Mouse (Mus musculus) hindbrain, embryonic 16.5 days (tissue): Measurements from ENCODE around the gene Fga. TPM values are rescaled to one million over a fixed set of nuclear protein-coding genes. Genes with fewer than 3 reads are reported as not detected.

Experiments
- ATAC-seq: fragments of 200-750 bp; cut with Nextera tagmentation; 2 replicates; pipeline ENCODE4 v1.8.0; 2017; ENCODE audit warnings: moderate TSS enrichment, moderate library complexity
- H3K27ac ChIP-seq: fragments of 300-500 bp; sonication (generic); 2 replicates; pipeline ENCODE4 v1.5.1; 2014; ENCODE audit warnings: low read depth, mild to moderate bottlenecking, control low read depth, low read length, moderate library complexity
- H3K27me3 ChIP-seq: fragments of 300-500 bp; sonication (generic); replicated peaks from 2 replicates; pipeline ENCODE4 v1.6.1; 2014; ENCODE audit warnings: low read length; ENCODE audit not compliant: control insufficient read depth, insufficient read depth
- H3K36me3 ChIP-seq: fragments of 300-500 bp; sonication (generic); 2 replicates; pipeline ENCODE4 v1.6.1; 2014; ENCODE audit warnings: mild to moderate bottlenecking, low read length, moderate library complexity, mixed read lengths; ENCODE audit not compliant: control insufficient read depth, insufficient read depth
- H3K4me1 ChIP-seq: fragments of 300-500 bp; sonication (generic); 2 replicates; pipeline ENCODE4 v1.6.1; 2014; ENCODE audit warnings: low read depth, low read length; ENCODE audit not compliant: control insufficient read depth, insufficient read depth
- H3K4me2 ChIP-seq: fragments of 300-500 bp; sonication (generic); 2 replicates; pipeline ENCODE4 v1.6.1; 2014; ENCODE audit warnings: mild to moderate bottlenecking, low read length, control low read depth, moderate library complexity
- H3K4me3 ChIP-seq: fragments of 300-500 bp; sonication (generic); 2 replicates; pipeline ENCODE4 v1.5.1; 2014; ENCODE audit warnings: mild to moderate bottlenecking, low read length, control low read depth, moderate library complexity
- H3K9ac ChIP-seq: fragments of 300-500 bp; sonication (generic); 2 replicates; pipeline ENCODE4 v1.6.1; 2014; ENCODE audit warnings: low read depth, mild to moderate bottlenecking, control low read depth, low read length, moderate library complexity
- H3K9me3 ChIP-seq: fragments of 300-500 bp; sonication (generic); 2 replicates; pipeline ENCODE4 v1.6.1; 2014; ENCODE audit warnings: mild to moderate bottlenecking, low read length, moderate library complexity; ENCODE audit not compliant: control insufficient read depth
- WGBS: fragments of 180-500 bp; shearing (Covaris S2); extraction: QIAGEN DNeasy Blood & Tissue Kit; methylation state at CpG from one replicate; pipeline ENCODE4 v1.1.7; 2014; 5-methylcytosine and 5-hydroxymethylcytosine counted together
- polyA plus RNA-seq: library from polyadenylated mRNA; unstranded; fragments of >200 nt; fragmentation: Nextera tagmentation; extraction: Ambion mirVana; gene quantifications from 2 replicates; pipeline ENCODE4 v1.2.1, GENCODE M21; 2015

Fga gene
- polyA plus RNA-seq, 1 experiment from 2014 or later, result not detected

DNA sequence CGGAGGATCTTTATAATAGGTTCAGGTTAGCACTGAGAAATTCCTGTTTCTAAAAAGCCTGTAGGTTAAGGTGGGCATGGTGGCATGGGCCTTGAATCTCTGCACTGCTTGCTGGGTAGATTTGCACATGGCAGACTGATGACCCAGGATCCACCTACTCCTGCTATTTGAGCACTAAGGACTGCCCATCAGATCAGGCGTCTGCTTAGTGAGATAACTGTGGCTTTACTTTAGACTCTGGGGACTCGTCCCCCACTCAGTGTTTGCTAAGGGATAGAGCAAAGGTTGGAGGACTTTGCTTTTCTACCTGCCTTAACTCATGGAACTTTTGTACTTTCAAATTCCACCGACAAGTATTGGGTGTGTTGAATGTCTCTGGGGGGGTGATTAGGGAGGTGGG is 13.8 kb downstream of the Fga start:
- no peaks in the 10 kb centered on the region for H3K9me3 ChIP-seq
- WGBS, result 76% methylated on average over 4 of the region's 4 CpGs
- no peak overlapping the region for H3K4me2 ChIP-seq
- H3K4me3 ChIP-seq, result no peak overlapping the region
- no peak overlapping the region for H3K27ac ChIP-seq
- H3K36me3 ChIP-seq, result no peaks in the 10 kb centered on the region
- H3K4me1 ChIP-seq, result no peaks in the 10 kb centered on the region
- H3K9ac ChIP-seq, result no peak overlapping the region
- ATAC-seq, result no peak
- H3K27me3 ChIP-seq, result no peaks in the 10 kb centered on the region

DNA sequence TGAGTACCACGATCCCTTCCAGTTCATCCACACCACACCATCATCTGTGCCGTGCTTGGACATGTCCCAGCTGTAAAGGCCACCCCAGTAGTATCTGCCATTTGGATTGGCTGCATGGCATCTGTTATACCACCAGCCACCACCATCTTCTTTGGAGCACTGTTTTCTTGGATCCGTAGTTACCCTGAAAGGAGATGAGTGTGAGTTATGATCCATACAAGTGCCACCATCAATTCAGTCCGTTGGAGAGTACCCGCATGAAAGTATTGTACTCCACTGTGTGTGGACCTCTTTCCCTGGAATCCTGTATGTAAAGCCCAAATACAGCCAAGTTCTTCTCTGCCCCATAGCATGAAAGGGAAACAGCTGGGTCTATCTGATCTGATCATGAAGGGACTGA is 16.6 kb downstream of the Fga start:
- WGBS, result 90% methylated on average over 5 of the region's 5 CpGs
- ATAC-seq, result no peak

DNA sequence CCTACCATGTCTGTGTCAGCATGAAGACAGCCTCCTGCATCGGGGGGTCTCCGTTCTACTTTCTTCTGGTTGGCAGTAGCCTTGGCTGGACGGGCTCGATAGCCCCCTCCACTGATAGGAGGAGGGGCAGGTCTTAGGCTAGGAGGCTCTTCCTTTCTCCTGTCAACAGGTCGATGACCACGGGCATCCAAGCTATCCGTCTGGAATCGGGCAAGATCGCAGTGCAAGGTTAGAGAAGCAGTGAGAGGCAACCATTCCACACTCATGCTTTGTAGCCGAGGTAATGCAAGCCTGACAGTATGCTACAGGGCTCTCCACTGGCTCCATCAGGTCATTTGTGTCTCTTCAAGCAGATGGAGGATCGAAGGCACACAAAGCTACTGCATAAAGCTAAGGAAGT is 20.8 kb downstream of the Fga start:
- H3K4me3 ChIP-seq, result no peak overlapping the region
- no peak overlapping the region for H3K4me2 ChIP-seq
- ATAC-seq, result no peak
- no peak overlapping the region for H3K9ac ChIP-seq
- no peak overlapping the region for H3K27ac ChIP-seq
- H3K27me3 ChIP-seq, result no peaks in the 10 kb centered on the region
- 91% methylated on average over 11 of the region's 11 CpGs for WGBS
- no peaks in the 10 kb centered on the region for H3K4me1 ChIP-seq
- no peaks in the 10 kb centered on the region for H3K9me3 ChIP-seq
- H3K36me3 ChIP-seq, result no peaks in the 10 kb centered on the region

More for the DNA sequence above, 16.6 kb downstream of the Fga start:
- Histone ChIP-seq H3K27me3 (no peaks in the 10 kb centered on the region), H3K9me3 (no peaks in the 10 kb centered on the region), H3K4me3 (no peak overlapping the region), H3K4me2 (no peak overlapping the region), H3K27ac (no peak overlapping the region), H3K36me3 (no peaks in the 10 kb centered on the region), H3K4me1 (no peaks in the 10 kb centered on the region), H3K9ac (no peak overlapping the region)

DNA sequence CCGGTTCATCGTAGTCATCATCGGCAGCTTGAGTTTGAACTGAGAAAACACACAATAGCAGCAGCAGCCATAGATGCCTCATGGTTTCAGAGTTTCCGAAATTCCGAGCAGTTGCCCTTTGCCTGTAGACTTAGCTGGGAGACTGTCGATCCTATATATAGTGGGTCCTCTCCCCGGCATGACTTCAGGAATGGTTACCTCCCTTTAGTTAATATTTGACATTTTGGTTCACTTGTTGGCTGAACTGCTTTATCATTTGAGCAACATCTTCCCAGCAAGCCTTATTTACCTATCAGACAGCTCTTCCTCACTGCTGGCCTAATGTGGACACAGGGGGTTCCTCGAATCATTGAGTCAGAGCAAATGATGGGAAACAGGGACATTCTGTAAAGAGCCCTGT is 23.8 kb downstream of the Fga start, which contains the start of gene Fgb:
Fgb (minus strand) TSS at position 184 of the 400 bp plus-strand sequence.
- Histone ChIP-seq H3K9me3 (no peaks in the 10 kb centered on the region), H3K4me3 (no peak within 1 kb of the TSS), H3K4me2 (no peak within 1 kb of the TSS), H3K4me1 (no peaks in the 10 kb centered on the region), H3K27ac (no peak within 1 kb of the TSS), H3K36me3 (no peaks in the 10 kb centered on the region), H3K9ac (no peak within 1 kb of the TSS), H3K27me3 (no peaks in the 10 kb centered on the region)
- no peak for ATAC-seq
- WGBS, result 74% methylated on average over 8 of the region's 8 CpGs

DNA sequence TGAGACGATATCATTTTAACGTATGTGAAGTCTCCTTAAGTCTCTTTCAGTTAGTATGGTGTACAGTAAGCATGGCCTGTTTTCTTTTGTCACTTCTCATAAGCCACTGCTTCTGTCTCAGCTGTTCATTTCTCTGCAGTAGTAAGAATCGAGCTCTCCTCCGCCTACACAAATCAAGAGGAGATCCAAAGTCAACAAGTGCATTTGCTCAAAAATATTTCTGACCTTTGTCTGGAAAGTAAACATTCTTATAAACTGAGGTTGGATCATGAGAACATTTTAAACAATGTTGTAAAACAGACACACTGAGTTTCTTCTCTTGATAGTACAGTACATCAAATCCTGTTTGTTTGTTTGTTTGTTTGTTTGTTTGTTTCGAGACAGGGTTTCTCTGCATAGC is 24.8 kb downstream of the Fga start:
- Histone ChIP-seq H3K27me3 (no peaks in the 10 kb centered on the region), H3K9ac (no peak overlapping the region), H3K9me3 (no peaks in the 10 kb centered on the region), H3K27ac (no peak overlapping the region), H3K36me3 (no peaks in the 10 kb centered on the region), H3K4me2 (no peak overlapping the region), H3K4me1 (no peaks in the 10 kb centered on the region), H3K4me3 (no peak overlapping the region)
- 77% methylated on average over 5 of the region's 5 CpGs for WGBS
- no peak for ATAC-seq

DNA sequence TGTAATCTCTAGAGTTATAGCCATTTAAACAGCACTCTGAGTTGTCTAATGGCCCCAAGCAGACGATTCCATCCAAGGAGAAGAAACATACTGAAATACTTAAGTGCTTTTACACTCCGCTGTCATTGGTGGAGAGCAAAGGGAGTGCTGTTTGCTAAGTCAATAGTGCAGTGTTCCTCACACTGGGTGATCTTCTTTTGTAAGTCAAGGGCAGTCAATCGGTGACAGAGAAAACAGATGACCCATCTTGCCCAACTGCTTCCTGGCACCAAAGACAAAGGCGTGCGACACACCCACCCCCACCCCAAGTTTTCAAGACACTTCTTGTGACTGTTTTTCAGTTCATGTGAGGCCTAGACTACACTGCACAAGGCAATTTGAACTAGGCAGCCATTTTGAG is 26.2 kb downstream of the Fga start:
- peaks cover 9% of the 10 kb centered on the region for H3K4me1 ChIP-seq
- no peak overlapping the region for H3K27ac ChIP-seq
- no peak overlapping the region for H3K9ac ChIP-seq
- no peak for ATAC-seq
- H3K4me3 ChIP-seq, result no peak overlapping the region
- H3K9me3 ChIP-seq, result no peaks in the 10 kb centered on the region
- no peak overlapping the region for H3K4me2 ChIP-seq
- H3K36me3 ChIP-seq, result no peaks in the 10 kb centered on the region
- WGBS, result 87% methylated on average over 5 of the region's 5 CpGs
- H3K27me3 ChIP-seq, result no peaks in the 10 kb centered on the region

DNA sequence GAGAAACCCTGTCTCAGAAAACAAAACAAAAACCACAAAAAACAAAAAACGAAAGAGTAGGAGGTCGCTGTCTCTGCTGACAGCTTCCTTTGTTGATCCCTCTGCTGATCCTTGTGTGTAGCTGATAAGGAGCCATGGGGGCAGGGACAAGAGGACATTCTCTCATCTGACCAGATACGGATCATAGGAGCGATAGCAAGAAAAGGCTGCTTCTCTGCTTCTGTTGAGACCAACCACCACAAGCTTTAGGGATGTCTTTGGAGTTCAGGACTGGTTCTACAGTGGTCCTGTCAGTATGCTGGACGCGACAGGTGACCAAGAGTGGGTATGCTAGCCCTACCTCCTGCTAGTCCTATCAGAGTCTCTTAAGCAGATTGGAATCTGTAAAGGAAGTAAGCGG is 27.2 kb downstream of the Fga start:
- no peak for ATAC-seq
- WGBS, result 87% methylated on average over 7 of the region's 7 CpGs
- Histone ChIP-seq H3K9me3 (no peaks in the 10 kb centered on the region), H3K9ac (no peak overlapping the region), H3K27me3 (no peaks in the 10 kb centered on the region), H3K27ac (no peak overlapping the region), H3K4me1 (peaks cover 9% of the 10 kb centered on the region), H3K4me2 (no peak overlapping the region), H3K36me3 (no peaks in the 10 kb centered on the region), H3K4me3 (no peak overlapping the region)

DNA sequence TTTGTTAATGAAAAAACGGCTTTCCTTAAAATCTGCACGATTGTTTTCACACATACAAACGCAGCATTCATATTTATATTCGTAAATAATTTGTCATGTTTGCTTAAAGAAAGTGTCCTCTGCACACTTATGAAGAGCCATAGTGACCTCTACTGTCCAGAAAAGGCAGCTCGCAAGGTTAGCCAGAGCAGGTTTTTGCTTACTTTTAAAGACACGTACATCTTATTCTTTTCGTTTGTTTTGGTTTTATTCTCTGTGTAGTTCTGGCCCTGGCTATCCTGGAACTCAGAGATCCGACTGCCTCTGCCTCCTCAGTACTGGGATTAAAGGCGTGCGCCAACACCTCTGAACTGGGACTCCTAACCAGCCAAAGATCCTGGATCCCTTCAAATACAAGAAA is 27.9 kb downstream of the Fga start:
- Histone ChIP-seq H3K9ac (no peak overlapping the region), H3K27ac (no peak overlapping the region), H3K36me3 (peaks cover 2% of the 10 kb centered on the region), H3K4me3 (no peak overlapping the region), H3K4me2 (no peak overlapping the region), H3K9me3 (no peaks in the 10 kb centered on the region), H3K4me1 (peaks cover 9% of the 10 kb centered on the region), H3K27me3 (no peaks in the 10 kb centered on the region)
- 33% methylated on average over 10 of the region's 10 CpGs for WGBS
- ATAC-seq, result no peak

DNA sequence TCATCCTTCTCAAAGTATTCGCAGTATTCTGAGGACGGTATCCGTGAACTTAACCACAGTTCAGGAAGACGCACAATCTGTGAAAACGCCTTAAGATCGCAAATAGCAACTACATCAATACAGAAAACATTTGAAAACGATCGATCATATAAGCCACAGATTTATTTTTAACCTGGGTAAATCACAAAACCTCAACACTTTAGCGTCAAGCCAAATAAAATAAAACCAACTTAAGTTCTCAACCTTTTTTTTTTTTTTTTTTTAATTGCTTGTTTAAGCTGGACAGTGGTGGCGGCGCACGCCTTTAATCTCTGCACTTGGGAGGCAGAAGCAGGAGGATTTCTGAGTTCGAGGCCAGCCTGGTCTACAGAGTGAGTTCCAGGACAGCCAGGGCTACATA is 28.9 kb downstream of the Fga start:
- peaks cover 11% of the 10 kb centered on the region for H3K36me3 ChIP-seq
- 39% methylated on average over 13 of the region's 13 CpGs for WGBS
- peak overlapping the region; percentile 44 for H3K4me2 ChIP-seq
- H3K9me3 ChIP-seq, result no peaks in the 10 kb centered on the region
- H3K4me3 ChIP-seq, result peak overlapping the region; percentile 86
- H3K4me1 ChIP-seq, result peaks cover 9% of the 10 kb centered on the region
- no peak overlapping the region for H3K9ac ChIP-seq
- ATAC-seq, result no peak
- H3K27me3 ChIP-seq, result no peaks in the 10 kb centered on the region
- no peak overlapping the region for H3K27ac ChIP-seq
